Mouse (Mus musculus): ENCODE data around the gene Zswim1.
"Not testable (repeated sequence)": the region's sequence is repeated elsewhere in the genome, so short reads cannot be mapped to it uniquely, and the experiment has no call there.

Zswim1 gene

GRCm38 (mm10) chr2:164867566-164867965 is 45.1 kb downstream of the Zswim1 start:
- DNase-seq: peak; percentile 56

DNA sequence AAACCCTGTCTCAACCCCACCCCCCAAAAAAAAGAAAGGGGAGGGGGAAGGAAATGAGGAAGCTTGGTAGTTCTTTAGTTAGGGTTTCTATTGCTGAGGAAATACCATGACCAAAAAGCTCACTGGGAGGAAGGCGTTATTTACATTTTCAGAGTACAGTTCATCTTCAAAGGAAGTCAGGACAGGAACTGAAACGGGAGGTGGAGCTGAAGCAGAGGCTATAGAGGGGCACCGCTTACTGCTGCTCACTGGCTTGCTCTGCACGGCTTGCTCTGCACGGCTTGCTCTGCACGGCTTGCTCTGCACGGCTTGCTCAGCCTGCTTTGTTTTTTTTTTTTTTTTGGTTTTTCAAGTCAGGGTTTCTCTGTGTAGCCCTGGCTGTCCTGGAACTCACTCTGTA is 46.0 kb downstream of the Zswim1 start:
- DNase-seq: no peak

- no peak for DNase-seq
These were observed 49.3 kb downstream of the Zswim1 start for GRCm38 (mm10) chr2:164871602-164872303.

GRCm38 (mm10) chr2:164873621-164874020 is 51.1 kb downstream of the Zswim1 start:
- no peak for DNase-seq

- DNase-seq: peak; percentile 49
These were observed 51.8 kb downstream of the Zswim1 start for GRCm38 (mm10) chr2:164874239-164874769.

GRCm38 (mm10) chr2:164875648-164876047 is 53.2 kb downstream of the Zswim1 start:
- not testable (repeated sequence) for DNase-seq
